Mouse (Mus musculus) liver, embryonic 13.5 days (tissue): ENCODE measurements around the gene Kcna7. TPM values are rescaled to one million over a fixed set of nuclear protein-coding genes. Genes with fewer than 3 reads are reported as not detected.
A peak's percentile ranks its signal among the peaks of the same experiment; 100 is the strongest.
"Not testable (repeated sequence)": the region's sequence is repeated elsewhere in the genome, so short reads cannot be mapped to it uniquely, and the experiment has no call there.

Experiments used
- ATAC-seq: fragments of 200-750 bp; cut with Nextera tagmentation; 2 replicates; pipeline ENCODE4 v1.8.0; 2017; ENCODE audit warnings: low read depth, mild to moderate bottlenecking, moderate number of reproducible peaks, moderate library complexity
- DNase-seq: peaks from one replicate; pipeline ENCODE4 v3.0.0; 2022
- H3K27ac ChIP-seq: fragments of 300-500 bp; sonication (generic); 2 replicates; pipeline ENCODE4 v1.5.1; 2015; ENCODE audit warnings: moderate library complexity, mild to moderate bottlenecking, inconsistent platforms
- H3K27me3 ChIP-seq: fragments of 300-500 bp; sonication (generic); 2 replicates; pipeline ENCODE4 v1.6.1; 2015; ENCODE audit warnings: mild to moderate bottlenecking, inconsistent platforms
- H3K36me3 ChIP-seq: fragments of 300-500 bp; sonication (generic); 2 replicates; pipeline ENCODE4 v1.6.1; 2015; ENCODE audit warnings: mild to moderate bottlenecking, inconsistent platforms
- H3K4me1 ChIP-seq: fragments of 300-500 bp; sonication (generic); replicated peaks from 2 replicates; pipeline ENCODE4 v1.6.1; 2015; ENCODE audit warnings: inconsistent platforms
- H3K4me2 ChIP-seq: fragments of 300-500 bp; sonication (generic); 2 replicates; pipeline ENCODE4 v1.6.1; 2015; ENCODE audit warnings: inconsistent platforms, mild to moderate bottlenecking, moderate library complexity
- H3K4me3 ChIP-seq: fragments of 300-500 bp; sonication (generic); replicated peaks from 2 replicates; pipeline ENCODE4 v1.5.1; 2015; ENCODE audit warnings: mild to moderate bottlenecking, inconsistent platforms
- H3K9ac ChIP-seq: fragments of 300-500 bp; sonication (generic); 2 replicates; pipeline ENCODE4 v1.6.1; 2015; ENCODE audit warnings: mild to moderate bottlenecking, inconsistent platforms
- H3K9me3 ChIP-seq: fragments of 300-500 bp; sonication (generic); replicated peaks from 2 replicates; pipeline ENCODE4 v1.6.1; 2016; ENCODE audit warnings: inconsistent platforms
- WGBS: fragments of 180-500 bp; shearing (Covaris S2); methylation state at CpG from one replicate; pipeline ENCODE4 v1.1.7; 2015; ENCODE audit not compliant: insufficient replicate concordance; 5-methylcytosine and 5-hydroxymethylcytosine counted together
- polyA plus RNA-seq: library from polyadenylated mRNA; unstranded; fragments of >200 nt; fragmentation: Nextera tagmentation; extraction: Ambion mirVana; gene quantifications from 2 replicates; pipeline ENCODE4 v1.2.1, GENCODE M21; 2015

The Kcna7 gene
- polyA plus RNA-seq, 1 experiment from 2014 or later = not detected

DNA sequence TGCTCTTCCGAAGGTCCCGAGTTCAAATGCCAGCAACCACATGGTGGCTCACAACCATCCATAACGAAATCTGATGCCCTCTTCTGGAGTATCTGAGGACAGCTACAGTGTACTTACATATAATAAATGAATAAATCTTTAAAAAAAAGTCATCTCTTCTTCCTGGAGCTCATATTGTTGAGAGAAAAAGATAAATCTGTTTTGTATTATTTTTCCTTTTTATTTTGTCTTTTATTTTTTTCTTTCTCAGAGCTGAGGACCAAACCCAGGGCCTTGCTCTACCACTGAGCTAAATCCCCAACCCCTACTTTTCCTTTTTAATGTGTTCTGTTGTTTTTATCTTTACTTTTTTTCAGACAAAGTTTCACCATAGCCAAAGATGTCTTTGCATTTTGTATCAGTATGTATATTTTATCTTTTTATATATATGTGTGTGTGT lies 9.1 kb upstream of the Kcna7 start:
- not testable (repeated sequence) for H3K9me3 ChIP-seq, DNase-seq, H3K27me3 ChIP-seq
- H3K27ac ChIP-seq = peak overlapping the region; percentile 95
- H3K4me3 ChIP-seq = peak overlapping the region; percentile 84
- WGBS = 2% methylated on average over 3 of the region's 3 CpGs
- H3K4me1 ChIP-seq = peaks cover 37% of the 10 kb centered on the region
- H3K36me3 ChIP-seq = peaks cover 29% of the 10 kb centered on the region
- H3K9ac ChIP-seq = peak overlapping the region; percentile 71
- peak; percentile 27 for ATAC-seq
- H3K4me2 ChIP-seq = peak overlapping the region; percentile 75

DNA sequence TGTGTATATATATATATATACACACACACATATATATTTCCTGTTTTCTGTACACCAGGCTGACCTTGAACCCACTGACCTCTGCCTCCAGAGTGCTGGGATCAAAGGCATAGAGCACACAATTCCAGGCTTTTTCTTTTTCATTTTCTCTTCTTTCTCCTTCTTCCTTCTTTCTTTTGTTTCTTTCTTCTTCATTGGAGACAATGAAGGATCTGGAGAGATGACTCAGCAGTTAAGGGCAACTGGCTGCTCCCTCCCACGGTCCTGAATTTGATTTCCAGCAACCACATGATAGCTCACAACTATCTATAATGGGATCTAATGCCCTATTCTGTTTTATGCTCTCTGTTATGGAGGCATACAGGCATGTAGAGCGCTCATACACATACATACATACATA lies 8.7 kb upstream of the Kcna7 start:
- H3K9ac ChIP-seq = peak overlapping the region; percentile 40; the same call in 1 of the 2 replicates
- H3K36me3 ChIP-seq = peaks cover 25% of the 10 kb centered on the region
- peak overlapping the region; percentile 21; the same call in 1 of the 2 replicates for H3K27ac ChIP-seq
- H3K9me3 ChIP-seq = no peaks in the 10 kb centered on the region
- DNase-seq (no peak), ATAC-seq (no peak)
- WGBS = 49% methylated on average over 2 of the region's 2 CpGs
- H3K4me1 ChIP-seq = peaks cover 37% of the 10 kb centered on the region
- peak overlapping the region; percentile 75; the same call in 1 of the 2 replicates for H3K4me2 ChIP-seq
- H3K27me3 ChIP-seq = peaks cover 4% of the 10 kb centered on the region; the same call in 1 of the 2 replicates
- no peak overlapping the region for H3K4me3 ChIP-seq

DNA sequence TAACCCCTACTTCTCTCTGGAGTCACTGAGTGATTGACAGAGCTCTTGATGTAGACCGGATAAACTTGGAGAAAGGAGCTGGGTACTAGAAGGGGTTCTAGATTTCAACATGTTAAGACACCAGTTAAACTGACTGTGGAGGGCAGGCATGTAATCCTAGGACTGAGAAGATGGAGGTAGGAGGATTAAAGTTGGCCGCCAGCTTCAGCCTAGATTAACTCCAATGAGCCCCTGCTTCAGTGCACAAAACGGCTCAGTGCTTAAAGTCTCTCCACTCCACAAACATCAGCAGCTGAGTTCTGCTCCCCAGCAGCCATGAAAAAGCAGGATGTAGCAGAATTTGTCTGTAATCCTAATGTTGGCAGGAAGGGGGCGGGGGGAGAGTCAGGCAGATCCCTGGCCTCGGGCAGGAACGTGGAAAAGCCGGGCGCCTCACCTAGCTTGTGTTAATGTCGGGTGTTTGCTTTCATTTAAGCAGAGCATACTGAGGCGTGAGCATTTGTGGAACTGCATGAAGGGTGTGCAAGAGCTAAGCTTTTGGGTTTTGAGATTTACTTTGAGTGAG lies 3.9 kb upstream of the Kcna7 start:
- Histone ChIP-seq H3K27ac (no peak overlapping the region), H3K27me3 (peaks cover 28% of the 10 kb centered on the region)
- 59% methylated on average over 10 of the region's 10 CpGs for WGBS

DNA sequence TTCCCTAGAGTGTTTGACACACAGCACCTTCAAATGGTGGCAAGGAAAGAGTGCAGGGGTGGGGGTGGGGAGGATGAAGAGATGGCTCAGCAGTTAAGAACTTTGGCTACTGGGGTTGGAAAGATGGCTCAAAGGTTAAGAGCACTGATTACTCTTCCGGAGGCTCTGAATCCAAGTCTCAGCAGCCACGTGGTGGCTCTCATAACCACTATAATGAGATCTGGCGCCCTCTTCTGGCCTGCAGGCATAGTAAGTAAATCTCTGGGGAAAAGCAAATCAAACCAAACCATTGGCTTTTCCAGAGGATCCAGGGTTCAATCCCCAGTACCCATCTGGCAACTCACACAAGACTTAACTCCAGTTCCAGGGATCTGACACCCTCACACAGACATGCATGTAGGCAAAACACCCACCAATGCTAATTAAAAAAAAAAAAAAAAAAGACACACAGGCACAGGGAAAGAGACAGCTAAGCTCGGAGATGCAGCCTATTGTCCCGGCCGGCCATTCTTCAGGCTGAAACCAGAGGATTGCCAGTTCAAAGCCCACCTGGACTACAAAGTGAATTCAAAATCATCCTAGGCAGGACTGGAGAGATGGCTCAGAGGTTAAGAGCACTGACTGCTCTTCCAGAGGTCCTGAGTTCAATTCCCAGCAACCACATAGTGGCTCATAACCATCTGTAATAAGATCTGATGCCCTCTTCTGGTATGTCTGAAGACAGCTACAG lies 1.8 kb upstream of the Kcna7 start:
- H3K4me3 ChIP-seq = no peak overlapping the region
- DNase-seq = peak; percentile 44
- H3K9ac ChIP-seq = no peak overlapping the region
- H3K4me2 ChIP-seq = no peak overlapping the region
- H3K27me3 ChIP-seq = peaks cover 49% of the 10 kb centered on the region
- peaks cover 16% of the 10 kb centered on the region for H3K4me1 ChIP-seq
- WGBS = 39% methylated on average over 6 of the region's 6 CpGs
- H3K27ac ChIP-seq = no peak overlapping the region
- no peaks in the 10 kb centered on the region for H3K9me3 ChIP-seq
- ATAC-seq = 0 out of 2 replicates have a peak, but pooled peaks have one; percentile 23
- no peaks in the 10 kb centered on the region for H3K36me3 ChIP-seq

More for the DNA sequence above, 3.9 kb upstream of the Kcna7 start:
- Histone ChIP-seq H3K9ac (no peak overlapping the region), H3K4me2 (no peak overlapping the region), H3K36me3 (no peaks in the 10 kb centered on the region), H3K4me1 (peaks cover 19% of the 10 kb centered on the region), H3K4me3 (no peak overlapping the region), H3K9me3 (no peaks in the 10 kb centered on the region)
- ATAC-seq (no peak), DNase-seq (no peak)

DNA sequence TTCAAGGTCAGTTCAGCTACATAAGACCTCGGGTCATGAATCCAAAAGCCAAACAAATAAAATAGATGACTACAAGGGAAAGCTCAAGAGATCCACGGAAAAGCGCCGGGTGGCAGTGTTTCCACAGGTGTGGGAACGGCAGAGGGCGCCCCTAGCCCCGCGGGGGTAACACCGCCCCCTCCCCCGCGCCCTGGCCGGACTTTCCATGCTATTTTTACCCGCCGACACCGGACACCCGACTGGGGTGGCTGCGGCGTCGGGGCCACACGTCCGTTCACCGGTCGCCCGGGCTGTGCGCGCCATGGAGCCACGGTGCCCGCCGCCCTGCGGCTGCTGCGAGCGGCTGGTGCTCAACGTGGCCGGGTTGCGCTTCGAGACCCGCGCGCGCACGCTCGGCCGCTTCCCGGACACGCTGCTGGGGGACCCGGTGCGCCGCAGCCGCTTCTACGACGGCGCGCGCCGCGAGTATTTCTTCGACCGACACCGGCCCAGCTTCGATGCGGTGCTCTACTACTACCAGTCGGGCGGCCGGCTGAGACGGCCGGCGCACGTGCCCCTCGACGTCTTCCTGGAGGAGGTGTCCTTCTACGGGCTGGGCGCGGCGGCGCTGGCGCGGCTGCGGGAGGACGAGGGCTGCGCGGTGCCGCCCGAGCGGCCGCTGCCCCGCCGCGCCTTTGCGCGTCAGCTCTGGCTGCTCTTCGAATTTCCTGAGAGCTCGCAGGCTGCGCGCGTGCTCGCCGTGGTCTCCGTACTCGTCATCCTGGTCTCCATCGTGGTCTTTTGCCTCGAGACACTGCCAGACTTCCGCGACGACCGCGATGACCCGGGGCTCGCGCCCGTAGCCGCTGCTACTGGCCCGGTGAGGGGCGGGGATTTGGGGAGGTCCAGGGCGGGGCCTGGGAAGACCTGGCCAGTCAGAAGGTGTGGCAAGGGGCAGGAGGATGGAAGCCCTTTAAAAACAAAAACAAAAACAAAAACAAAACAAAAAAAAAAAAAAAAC lies 1.0 kb downstream of the Kcna7 start:
- Histone ChIP-seq H3K9me3 (no peaks in the 10 kb centered on the region), H3K36me3 (no peaks in the 10 kb centered on the region), H3K4me2 (peak overlapping the region; percentile 58), H3K9ac (no peak overlapping the region), H3K27ac (no peak overlapping the region), H3K27me3 (peaks cover 75% of the 10 kb centered on the region), H3K4me3 (peak overlapping the region; percentile 44), H3K4me1 (peaks cover 16% of the 10 kb centered on the region)
- ATAC-seq (no peak), DNase-seq (no peak)
- WGBS = 2% methylated on average over 113 of the region's 114 CpGs

DNA sequence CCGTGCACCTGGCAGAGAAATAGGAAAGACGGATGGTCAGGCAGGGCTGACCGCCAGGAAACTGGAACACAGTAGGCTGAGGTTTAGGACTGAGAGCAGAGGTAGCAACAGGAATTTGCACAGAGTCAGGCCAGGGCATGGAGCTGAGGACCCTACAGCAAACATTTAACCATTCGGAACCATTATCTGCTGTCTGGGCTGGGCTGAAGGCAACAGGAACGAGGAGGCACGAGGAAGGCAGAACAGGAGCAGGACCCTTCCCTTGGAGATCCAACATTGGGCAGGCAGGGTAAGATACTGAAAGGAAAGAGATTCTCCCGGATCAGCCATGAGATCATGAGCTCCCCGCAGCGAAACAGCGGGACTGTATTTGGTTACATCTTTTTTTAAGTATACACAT lies 2.4 kb downstream of the Kcna7 start:
- Histone ChIP-seq H3K36me3 (no peaks in the 10 kb centered on the region), H3K27ac (no peak overlapping the region), H3K4me3 (no peak overlapping the region), H3K9ac (no peak overlapping the region), H3K4me1 (peaks cover 16% of the 10 kb centered on the region), H3K27me3 (peaks cover 80% of the 10 kb centered on the region), H3K4me2 (no peak overlapping the region), H3K9me3 (no peaks in the 10 kb centered on the region)
- DNase-seq = no peak
- 65% methylated on average over 10 of the region's 10 CpGs for WGBS
- ATAC-seq = no peak

DNA sequence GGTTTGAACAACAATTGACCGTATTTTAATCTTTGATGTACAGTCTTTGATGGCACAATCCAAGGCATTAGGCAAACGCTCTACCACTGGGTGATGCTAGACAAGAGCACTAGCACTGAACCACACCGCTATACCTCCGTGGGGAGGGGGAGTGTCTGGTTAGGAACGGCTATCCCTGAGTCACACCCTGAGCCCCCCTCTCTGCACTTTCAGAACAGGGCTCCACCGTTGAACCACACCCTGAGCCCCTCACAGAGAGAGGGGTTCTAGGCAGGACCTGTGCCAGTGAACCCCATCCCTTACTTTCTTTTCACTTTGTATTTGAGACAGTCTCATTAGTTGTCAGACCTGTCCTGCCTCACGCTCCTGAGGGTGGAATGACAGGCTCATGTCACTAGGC lies 2.9 kb downstream of the Kcna7 start:
- peaks cover 85% of the 10 kb centered on the region for H3K27me3 ChIP-seq

DNA sequence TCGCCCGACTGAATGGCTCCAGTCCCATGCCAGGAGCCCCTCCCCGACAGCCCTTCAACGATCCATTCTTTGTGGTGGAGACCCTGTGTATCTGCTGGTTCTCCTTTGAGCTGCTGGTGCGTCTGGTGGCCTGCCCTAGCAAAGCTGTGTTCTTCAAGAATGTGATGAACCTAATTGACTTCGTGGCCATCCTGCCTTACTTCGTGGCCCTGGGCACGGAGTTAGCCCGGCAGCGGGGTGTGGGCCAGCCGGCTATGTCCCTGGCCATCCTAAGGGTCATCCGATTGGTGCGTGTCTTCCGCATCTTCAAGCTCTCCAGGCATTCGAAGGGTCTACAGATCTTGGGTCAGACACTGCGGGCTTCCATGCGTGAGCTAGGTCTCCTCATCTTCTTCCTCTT lies 3.5 kb downstream of the Kcna7 start:
- Histone ChIP-seq H3K27ac (no peak overlapping the region), H3K4me3 (no peak overlapping the region), H3K9ac (no peak overlapping the region), H3K4me1 (peaks cover 26% of the 10 kb centered on the region), H3K36me3 (no peaks in the 10 kb centered on the region), H3K27me3 (peaks cover 91% of the 10 kb centered on the region), H3K9me3 (no peaks in the 10 kb centered on the region), H3K4me2 (no peak overlapping the region)
- 78% methylated on average over 17 of the region's 17 CpGs for WGBS
- DNase-seq = no peak
- ATAC-seq = no peak

More for the DNA sequence above, 2.9 kb downstream of the Kcna7 start:
- DNase-seq (no peak), ATAC-seq (no peak)
- no peak overlapping the region for H3K4me2 ChIP-seq
- H3K27ac ChIP-seq = no peak overlapping the region
- no peak overlapping the region for H3K9ac ChIP-seq
- H3K36me3 ChIP-seq = no peaks in the 10 kb centered on the region
- peaks cover 20% of the 10 kb centered on the region for H3K4me1 ChIP-seq
- no peak overlapping the region for H3K4me3 ChIP-seq
- 59% methylated on average over 7 of the region's 7 CpGs for WGBS
- no peaks in the 10 kb centered on the region for H3K9me3 ChIP-seq

DNA sequence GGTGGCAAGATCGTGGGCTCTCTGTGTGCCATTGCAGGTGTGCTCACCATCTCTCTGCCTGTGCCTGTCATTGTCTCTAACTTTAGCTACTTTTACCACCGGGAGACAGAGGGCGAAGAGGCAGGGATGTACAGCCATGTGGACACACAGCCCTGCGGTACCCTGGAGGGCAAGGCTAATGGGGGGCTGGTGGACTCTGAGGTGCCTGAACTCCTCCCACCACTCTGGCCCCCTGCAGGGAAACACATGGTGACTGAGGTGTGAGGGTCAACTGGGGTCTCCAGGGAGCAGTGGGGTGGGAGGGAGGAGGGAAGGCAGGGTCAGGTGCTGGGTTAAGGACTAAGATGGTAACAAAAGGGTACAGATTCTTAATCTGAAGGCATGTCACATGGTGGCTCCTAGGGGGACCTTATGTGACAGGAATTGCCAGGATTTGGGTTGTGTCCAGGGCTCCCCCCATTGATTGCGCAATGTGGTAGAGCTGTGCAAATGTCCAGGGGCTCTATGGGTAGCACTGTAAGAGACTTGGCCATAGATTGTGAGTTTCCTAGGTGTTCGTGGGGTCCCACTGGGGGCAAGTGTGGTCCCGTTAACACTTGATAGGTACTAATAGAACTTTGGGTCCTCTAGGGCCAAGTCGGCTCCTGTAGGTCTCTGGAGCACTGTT lies 4.2 kb downstream of the Kcna7 start:
- Histone ChIP-seq H3K4me1 (peaks cover 31% of the 10 kb centered on the region), H3K9me3 (no peaks in the 10 kb centered on the region), H3K4me3 (no peak overlapping the region), H3K27ac (no peak overlapping the region), H3K4me2 (no peak overlapping the region), H3K9ac (no peak overlapping the region), H3K36me3 (no peaks in the 10 kb centered on the region), H3K27me3 (peaks cover 98% of the 10 kb centered on the region)
- DNase-seq (no peak), ATAC-seq (no peak)
- 70% methylated on average over 8 of the region's 8 CpGs for WGBS

DNA sequence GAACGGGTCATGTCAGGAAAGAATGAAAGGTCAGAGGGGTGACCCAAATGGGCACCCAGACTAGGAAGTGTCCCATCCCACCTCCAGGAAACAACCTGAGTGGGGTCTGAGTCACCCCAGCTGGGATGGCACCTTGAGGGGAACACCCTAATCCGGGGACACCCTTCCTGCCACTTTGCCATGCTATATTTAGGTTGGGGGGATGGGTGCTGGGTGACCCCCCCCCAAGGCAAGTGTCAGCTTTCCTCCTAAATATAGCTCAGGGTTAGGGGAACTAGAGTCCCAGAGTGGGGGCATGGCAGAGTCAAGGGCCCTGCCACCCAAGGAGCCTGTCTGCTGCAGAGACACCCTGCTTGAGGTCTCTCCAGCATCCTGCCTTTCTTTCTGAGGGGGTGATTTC lies 7.0 kb downstream of the Kcna7 start:
- Histone ChIP-seq H3K9ac (no peak overlapping the region), H3K4me3 (no peak overlapping the region), H3K27ac (no peak overlapping the region), H3K4me2 (no peak overlapping the region), H3K4me1 (peaks cover 26% of the 10 kb centered on the region), H3K36me3 (no peaks in the 10 kb centered on the region), H3K9me3 (no peaks in the 10 kb centered on the region), H3K27me3 (peaks cover 100% of the 10 kb centered on the region)
- WGBS = 57% methylated on average over 2 of the region's 2 CpGs
- DNase-seq = no peak
- no peak for ATAC-seq
